Mouse (Mus musculus) limb, embryonic 11.5 days (tissue): ENCODE measurements around the gene Gm5678. TPM values are rescaled to one million over a fixed set of nuclear protein-coding genes. Genes with fewer than 3 reads are reported as not detected.
"Not testable (repeated sequence)": the region's sequence is repeated elsewhere in the genome, so short reads cannot be mapped to it uniquely, and the experiment has no call there.

ENCODE experiments used
- ATAC-seq: fragments of 200-750 bp; cut with Nextera tagmentation; 2 replicates; pipeline ENCODE4 v1.8.0; 2017; ENCODE audit warnings: low read depth; ENCODE audit not compliant: insufficient number of reproducible peaks, low FRiP score, low TSS enrichment
- DNase-seq: peaks from one replicate; pipeline ENCODE4 v3.0.0-alpha.2; 2015; ENCODE audit warnings: low spot score
- H3K27ac ChIP-seq: fragments of 300-500 bp; sonication (generic); replicated peaks from 2 replicates; pipeline ENCODE4 v1.5.1; 2014; ENCODE audit warnings: low read depth, mild to moderate bottlenecking, low read length
- H3K27me3 ChIP-seq: fragments of 300-500 bp; sonication (generic); 2 replicates; pipeline ENCODE4 v1.6.1; 2014; ENCODE audit warnings: mild to moderate bottlenecking, low read length, mixed read lengths; ENCODE audit not compliant: control insufficient read depth, insufficient read depth
- H3K36me3 ChIP-seq: fragments of 300-500 bp; sonication (generic); 2 replicates; pipeline ENCODE4 v1.6.1; 2014; ENCODE audit warnings: mild to moderate bottlenecking, low read length, moderate library complexity, mixed read lengths; ENCODE audit not compliant: control insufficient read depth, insufficient read depth
- H3K4me1 ChIP-seq: fragments of 300-500 bp; sonication (generic); 2 replicates; pipeline ENCODE4 v1.6.1; 2014; ENCODE audit warnings: low read length, mixed read lengths; ENCODE audit not compliant: control insufficient read depth, insufficient read depth
- H3K4me2 ChIP-seq: fragments of 300-500 bp; sonication (generic); 2 replicates; pipeline ENCODE4 v1.6.1; 2014; ENCODE audit warnings: low read depth, mild to moderate bottlenecking, moderate library complexity; ENCODE audit not compliant: severe bottlenecking
- H3K4me3 ChIP-seq: fragments of 300-500 bp; sonication (generic); 2 replicates; pipeline ENCODE4 v1.5.1; 2014; ENCODE audit warnings: low read depth, low read length
- H3K9ac ChIP-seq: fragments of 300-500 bp; sonication (generic); 2 replicates; pipeline ENCODE4 v1.6.1; 2014; ENCODE audit warnings: mild to moderate bottlenecking, low read length
- H3K9me3 ChIP-seq: fragments of 300-500 bp; sonication (generic); 2 replicates; pipeline ENCODE4 v1.6.1; 2016; ENCODE audit warnings: low read length; ENCODE audit not compliant: control insufficient read depth
- WGBS: fragments of 180-500 bp; shearing (Covaris S2); extraction: QIAGEN DNeasy Blood & Tissue Kit; methylation state at CpG from one replicate; pipeline ENCODE4 v1.1.7; 2014; 5-methylcytosine and 5-hydroxymethylcytosine counted together
- polyA plus RNA-seq: library from polyadenylated mRNA; unstranded; fragments of >200 nt; fragmentation: Nextera tagmentation; extraction: Ambion mirVana; gene quantifications from 2 replicates; pipeline ENCODE4 v1.2.1, GENCODE M21; 2014

The Gm5678 gene
- polyA plus RNA-seq, 1 experiment from 2014 or later, result not detected

- ATAC-seq, H3K9me3 ChIP-seq, H3K4me3 ChIP-seq, H3K9ac ChIP-seq, H3K4me2 ChIP-seq, H3K27me3 ChIP-seq, H3K27ac ChIP-seq, H3K36me3 ChIP-seq, H3K4me1 ChIP-seq, DNase-seq: not testable (repeated sequence)
- WGBS, result 38% methylated on average over 4 of the region's 4 CpGs
These were observed 42.6 kb downstream of the Gm5678 start for GRCm38 (mm10) chr16:93670466-93670865.

GRCm38 (mm10) chr16:93671064-93671463 lies 43.2 kb downstream of the Gm5678 start:
- no peak overlapping the region for H3K27ac ChIP-seq
- DNase-seq, result no peak

GRCm38 (mm10) chr16:93676376-93676775 lies 48.5 kb downstream of the Gm5678 start:
- H3K4me3 ChIP-seq, result no peak overlapping the region
- no peak overlapping the region for H3K9ac ChIP-seq
- WGBS, result 77% methylated on average over 5 of the region's 5 CpGs
- H3K4me1 ChIP-seq, result no peaks in the 10 kb centered on the region
- DNase-seq, result no peak
- ATAC-seq, result no peak
- H3K9me3 ChIP-seq, result peaks cover 5% of the 10 kb centered on the region; the same call in 1 of the 2 replicates
- H3K4me2 ChIP-seq, result no peak overlapping the region
- H3K36me3 ChIP-seq, result no peaks in the 10 kb centered on the region
- H3K27ac ChIP-seq, result no peak overlapping the region
- no peaks in the 10 kb centered on the region for H3K27me3 ChIP-seq

More at GRCm38 (mm10) chr16:93671064-93671463, 43.2 kb downstream of the Gm5678 start:
- ATAC-seq, result no peak
- H3K36me3 ChIP-seq, result no peaks in the 10 kb centered on the region
- no peaks in the 10 kb centered on the region for H3K27me3 ChIP-seq
- H3K4me1 ChIP-seq, result no peaks in the 10 kb centered on the region
- H3K4me3 ChIP-seq, result no peak overlapping the region
- H3K9me3 ChIP-seq, result peaks cover 6% of the 10 kb centered on the region
- WGBS, result 90% methylated on average over 5 of the region's 5 CpGs
- no peak overlapping the region for H3K9ac ChIP-seq
- H3K4me2 ChIP-seq, result no peak overlapping the region

DNA sequence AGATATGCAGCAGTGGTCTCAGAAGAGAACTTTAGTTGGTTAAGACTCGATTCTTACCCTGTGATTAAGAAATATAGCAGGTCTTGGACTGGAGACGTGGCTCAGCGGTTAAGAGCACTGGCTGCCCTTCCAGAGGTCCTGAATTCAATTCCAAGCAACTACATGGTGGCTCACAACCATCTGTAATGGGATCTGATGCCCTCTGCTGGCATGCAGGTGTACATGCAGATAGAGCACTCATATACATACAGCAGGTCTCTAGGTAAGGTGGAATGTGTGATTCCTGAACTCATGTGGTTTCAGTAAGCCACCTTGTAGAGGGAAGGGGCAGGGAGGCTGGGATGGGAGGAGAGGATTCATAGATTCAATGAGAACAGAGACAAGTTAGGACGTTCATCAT lies 50.3 kb downstream of the Gm5678 start:
- Histone ChIP-seq H3K27ac (no peak overlapping the region), H3K9me3 (peaks cover 5% of the 10 kb centered on the region; the same call in 1 of the 2 replicates), H3K4me2 (no peak overlapping the region), H3K9ac (no peak overlapping the region), H3K4me1 (peaks cover 2% of the 10 kb centered on the region; the same call in 1 of the 2 replicates), H3K27me3 (peaks cover 14% of the 10 kb centered on the region), H3K4me3 (no peak overlapping the region), H3K36me3 (no peaks in the 10 kb centered on the region)
- ATAC-seq (no peak), DNase-seq (no peak)
- WGBS, result 82% methylated on average over 4 of the region's 4 CpGs

- 69% methylated on average over 9 of the region's 9 CpGs for WGBS
- Histone ChIP-seq H3K27ac (no peak overlapping the region), H3K27me3 (peaks cover 24% of the 10 kb centered on the region), H3K36me3 (no peaks in the 10 kb centered on the region), H3K4me2 (no peak overlapping the region), H3K4me1 (peaks cover 7% of the 10 kb centered on the region), H3K4me3 (no peak overlapping the region), H3K9me3 (peaks cover 5% of the 10 kb centered on the region; the same call in 1 of the 2 replicates), H3K9ac (no peak overlapping the region)
- DNase-seq (no peak), ATAC-seq (no peak)
These were observed 51.3 kb downstream of the Gm5678 start for GRCm38 (mm10) chr16:93679165-93679564.

Other genes starting within 250 kb of the Gm5678 start
- 15.2 and 19.0 TPM in 2 replicates for gene Setd4, start 24.0 kb upstream of the Gm5678 start, polyA plus RNA-seq
- 119 and 129 TPM in 2 replicates for gene Cbr1, start 22.2 kb upstream of the Gm5678 start, polyA plus RNA-seq
- gene Cbr3, start 55.1 kb downstream of the Gm5678 start, polyA plus RNA-seq, result 0.96 and 1.3 TPM in 2 replicates
- gene Dop1b, start 83.8 kb downstream of the Gm5678 start, polyA plus RNA-seq, result 7.2 and 7.7 TPM in 2 replicates
- gene Morc3, start 204.0 kb downstream of the Gm5678 start, polyA plus RNA-seq, result 29.3 and 34.2 TPM in 2 replicates